Mouse (Mus musculus) embryonic facial prominence, embryonic 14.5 days (tissue): ENCODE results near the gene Tufm. TPM values are rescaled to one million over a fixed set of nuclear protein-coding genes. Genes with fewer than 3 reads are reported as not detected.
A peak's percentile ranks its signal among the peaks of the same experiment; 100 is the strongest.
"Not testable (repeated sequence)": the region's sequence is repeated elsewhere in the genome, so short reads cannot be mapped to it uniquely, and the experiment has no call there.

ENCODE experiments used
- ATAC-seq: fragments of 200-750 bp; cut with Nextera tagmentation; 2 replicates; pipeline ENCODE4 v1.8.0; 2017; ENCODE audit warnings: low read depth, moderate number of reproducible peaks, moderate TSS enrichment
- DNase-seq: peaks from one replicate; pipeline ENCODE4 v3.0.0-alpha.2; 2015; ENCODE audit warnings: low spot score
- H3K27ac ChIP-seq: fragments of 300-500 bp; sonication (generic); replicated peaks from 2 replicates; pipeline ENCODE4 v1.5.1; 2014; ENCODE audit warnings: low read depth, mild to moderate bottlenecking, low read length, moderate library complexity
- H3K27me3 ChIP-seq: fragments of 300-500 bp; sonication (generic); replicated peaks from 2 replicates; pipeline ENCODE4 v1.6.1; 2014; ENCODE audit warnings: low read length; ENCODE audit not compliant: control insufficient read depth, insufficient read depth
- H3K36me3 ChIP-seq: fragments of 300-500 bp; sonication (generic); 2 replicates; pipeline ENCODE4 v1.6.1; 2014; ENCODE audit warnings: low read length, mixed read lengths; ENCODE audit not compliant: control insufficient read depth, insufficient read depth
- H3K4me1 ChIP-seq: fragments of 300-500 bp; sonication (generic); 2 replicates; pipeline ENCODE4 v1.6.1; 2014; ENCODE audit warnings: antibody characterized with exemption, low read length; ENCODE audit not compliant: control insufficient read depth, insufficient read depth
- H3K4me2 ChIP-seq: fragments of 300-500 bp; sonication (generic); 2 replicates; pipeline ENCODE4 v1.6.1; 2014; ENCODE audit warnings: low read depth, mild to moderate bottlenecking, low read length, moderate library complexity, mixed read lengths
- H3K4me3 ChIP-seq: fragments of 300-500 bp; sonication (generic); 2 replicates; pipeline ENCODE4 v1.5.1; 2014; ENCODE audit warnings: low read depth, mild to moderate bottlenecking, low read length
- H3K9ac ChIP-seq: fragments of 300-500 bp; sonication (generic); 2 replicates; pipeline ENCODE4 v1.6.1; 2014; ENCODE audit warnings: low read depth, mild to moderate bottlenecking, low read length, moderate library complexity, mixed read lengths
- H3K9me3 ChIP-seq: fragments of 300-500 bp; sonication (generic); 2 replicates; pipeline ENCODE4 v1.6.1; 2016; ENCODE audit warnings: low read length; ENCODE audit not compliant: control insufficient read depth
- WGBS: fragments of 180-500 bp; shearing (Covaris S2); extraction: QIAGEN DNeasy Blood & Tissue Kit; methylation state at CpG from one replicate; pipeline ENCODE4 v1.1.7; 2014; 5-methylcytosine and 5-hydroxymethylcytosine counted together
- polyA plus RNA-seq: library from polyadenylated mRNA; unstranded; fragments of >200 nt; fragmentation: Nextera tagmentation; extraction: Ambion mirVana; gene quantifications from 2 replicates; pipeline ENCODE4 v1.2.1, GENCODE M21; 2014

Gene Tufm
- polyA plus RNA-seq, 1 experiment from 2014 or later, result 127 TPM

- Histone ChIP-seq H3K9ac (peak within 1 kb of the TSS; percentile 91), H3K36me3 (peaks cover 29% of the 10 kb centered on the region), H3K27ac (peak within 1 kb of the TSS; percentile 94), H3K4me1 (peaks cover 10% of the 10 kb centered on the region), H3K9me3 (no peaks in the 10 kb centered on the region), H3K4me2 (peak within 1 kb of the TSS; percentile 89), H3K27me3 (no peaks in the 10 kb centered on the region), H3K4me3 (peak within 1 kb of the TSS; percentile 65)
- WGBS, result under 1% methylated on average over 33 of the region's 53 CpGs
- DNase-seq, result peak; percentile 97
- ATAC-seq, result peak; percentile 94
These were observed 12.1 kb upstream of the Tufm start, which contains the start of gene Sh2b1 for GRCm38 (mm10) chr7:126474993-126475581. Sh2b1 (minus strand) TSS chr7:126475424.

- Histone ChIP-seq H3K27me3 (no peaks in the 10 kb centered on the region), H3K4me2 (no peak overlapping the region), H3K27ac (no peak overlapping the region), H3K36me3 (no peaks in the 10 kb centered on the region), H3K4me1 (no peaks in the 10 kb centered on the region), H3K9me3 (no peaks in the 10 kb centered on the region; the same call in 1 of the 2 replicates), H3K9ac (no peak overlapping the region), H3K4me3 (no peak overlapping the region)
- ATAC-seq (no peak), DNase-seq (no peak)
- 25% methylated on average over 5 of the region's 5 CpGs for WGBS
These were observed 5.5 kb upstream of the Tufm start for GRCm38 (mm10) chr7:126481699-126482098.

GRCm38 (mm10) chr7:126482392-126482871, 4.7 kb upstream of the Tufm start:
- ATAC-seq (peak; percentile 89), DNase-seq (peak; percentile 94)
- peak overlapping the region; percentile 67 for H3K4me2 ChIP-seq
- H3K9me3 ChIP-seq, result no peaks in the 10 kb centered on the region; the same call in 1 of the 2 replicates
- H3K36me3 ChIP-seq, result no peaks in the 10 kb centered on the region
- H3K27me3 ChIP-seq, result no peaks in the 10 kb centered on the region
- under 1% methylated on average over 18 of the region's 23 CpGs for WGBS
- no peaks in the 10 kb centered on the region for H3K4me1 ChIP-seq
- peak overlapping the region; percentile 63 for H3K27ac ChIP-seq
- H3K9ac ChIP-seq, result peak overlapping the region; percentile 62
- peak overlapping the region; percentile 33 for H3K4me3 ChIP-seq

GRCm38 (mm10) chr7:126487617-126488385, 640 bp downstream of the Tufm start:
- Histone ChIP-seq H3K4me3 (peak overlapping the region; percentile 63), H3K9ac (peak overlapping the region; percentile 71), H3K4me2 (peak overlapping the region; percentile 96), H3K36me3 (peaks cover 33% of the 10 kb centered on the region)
- not testable (repeated sequence) for DNase-seq, H3K4me1 ChIP-seq, ATAC-seq, H3K9me3 ChIP-seq, H3K27ac ChIP-seq, H3K27me3 ChIP-seq
- WGBS, result 21% methylated on average over 16 of the region's 25 CpGs

DNA sequence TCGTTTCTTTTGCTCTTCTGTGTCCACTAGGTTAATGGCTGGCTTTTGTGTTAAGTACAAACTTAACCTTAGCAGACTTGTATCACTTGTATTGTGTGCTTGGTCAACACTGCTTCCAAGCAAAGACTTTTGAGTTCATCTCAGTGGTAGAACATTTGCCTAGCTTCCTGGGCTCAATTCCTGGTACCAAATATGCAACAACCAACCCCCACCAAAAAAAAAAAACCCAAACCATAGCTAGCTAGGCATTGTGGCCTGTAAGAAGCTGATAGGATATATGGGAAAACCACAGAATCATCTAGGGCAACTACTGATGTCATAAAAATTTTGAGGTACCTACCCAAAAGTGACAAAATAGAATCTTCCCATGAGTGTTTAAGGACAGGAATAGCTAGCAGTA, 3.8 kb downstream of the Tufm start:
- 84% methylated on average over 1 of the region's 1 CpGs for WGBS
- Histone ChIP-seq H3K27ac (no peak overlapping the region), H3K4me1 (peaks cover 6% of the 10 kb centered on the region; the same call in 1 of the 2 replicates), H3K36me3 (peaks cover 66% of the 10 kb centered on the region), H3K9ac (no peak overlapping the region), H3K4me3 (no peak overlapping the region), H3K9me3 (no peaks in the 10 kb centered on the region), H3K27me3 (no peaks in the 10 kb centered on the region), H3K4me2 (no peak overlapping the region)
- no peak for DNase-seq
- ATAC-seq, result no peak

DNA sequence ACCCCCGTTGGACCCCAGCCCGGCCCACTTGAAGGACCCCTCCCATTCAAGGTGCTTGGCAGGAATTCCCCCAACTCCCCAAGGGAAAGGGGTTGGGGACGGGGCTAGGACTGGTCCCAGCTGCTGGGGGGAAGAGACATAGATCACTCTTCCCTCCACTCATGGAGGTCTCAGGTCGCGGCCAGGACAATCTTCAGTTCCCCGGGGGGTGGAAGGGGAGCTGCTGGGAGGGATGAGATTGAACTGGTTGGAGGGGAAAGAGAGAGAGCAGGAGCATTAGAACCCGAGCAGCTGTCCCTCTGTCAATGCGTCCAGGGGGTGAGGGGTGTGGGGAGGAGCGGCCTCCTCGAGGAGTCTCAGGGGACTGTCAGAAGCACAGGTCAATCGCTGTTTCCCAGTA, 4.8 kb downstream of the Tufm start:
- Histone ChIP-seq H3K9ac (no peak overlapping the region; the same call in 1 of the 2 replicates), H3K4me1 (peaks cover 6% of the 10 kb centered on the region; the same call in 1 of the 2 replicates), H3K27me3 (no peaks in the 10 kb centered on the region), H3K36me3 (peaks cover 75% of the 10 kb centered on the region), H3K27ac (no peak overlapping the region), H3K4me3 (no peak overlapping the region), H3K9me3 (no peaks in the 10 kb centered on the region), H3K4me2 (no peak overlapping the region)
- no peak for ATAC-seq
- no peak for DNase-seq
- WGBS, result 49% methylated on average over 10 of the region's 11 CpGs

GRCm38 (mm10) chr7:126494120-126494519, 7.0 kb downstream of the Tufm start:
- no peak overlapping the region for H3K9ac ChIP-seq
- H3K27ac ChIP-seq, result no peak overlapping the region
- WGBS, result 92% methylated on average over 6 of the region's 6 CpGs
- H3K4me2 ChIP-seq, result no peak overlapping the region
- no peak for ATAC-seq
- H3K9me3 ChIP-seq, result no peaks in the 10 kb centered on the region
- H3K4me1 ChIP-seq, result no peaks in the 10 kb centered on the region
- H3K36me3 ChIP-seq, result peaks cover 97% of the 10 kb centered on the region
- H3K4me3 ChIP-seq, result no peak overlapping the region
- no peak for DNase-seq
- no peaks in the 10 kb centered on the region for H3K27me3 ChIP-seq

GRCm38 (mm10) chr7:126496475-126496874, 9.3 kb downstream of the Tufm start:
- Histone ChIP-seq H3K36me3 (peaks cover 98% of the 10 kb centered on the region), H3K4me1 (no peaks in the 10 kb centered on the region), H3K4me3 (no peak overlapping the region), H3K9ac (no peak overlapping the region), H3K9me3 (no peaks in the 10 kb centered on the region), H3K27me3 (no peaks in the 10 kb centered on the region), H3K4me2 (no peak overlapping the region), H3K27ac (no peak overlapping the region)
- ATAC-seq, result no peak
- WGBS, result 79% methylated on average over 5 of the region's 5 CpGs
- DNase-seq, result no peak
